Mouse (Mus musculus) liver, embryonic 14.5 days (tissue): ENCODE measurements around the gene Tceanc2.

Experiments
- CTCF ChIP-seq: IDR thresholded peaks from 2 replicates; pipeline ENCODE4 v1.5.1; 2016; ENCODE audit warnings: antibody characterized with exemption, low read depth, control low read depth
- EP300 ChIP-seq: IDR thresholded peaks from 2 replicates; pipeline ENCODE4 v1.6.1; 2016; ENCODE audit warnings: antibody characterized with exemption, low read depth

GRCm38 (mm10) chr4:107097871-107098270 is 81.0 kb downstream of the Tceanc2 start:
- TF ChIP-seq CTCF, result no peak
- TF ChIP-seq EP300, result no peak
